Mouse (Mus musculus): ENCODE measurements around the gene Ankrd36. TPM values are rescaled to one million over a fixed set of nuclear protein-coding genes. Genes with fewer than 3 reads are reported as not detected.
"Not testable (repeated sequence)": the region's sequence is repeated elsewhere in the genome, so short reads cannot be mapped to it uniquely, and the experiment has no call there.

Ankrd36 gene
- total and polyA plus RNA-seq, 3 experiments: 0.12 TPM; not detected in 2

DNA sequence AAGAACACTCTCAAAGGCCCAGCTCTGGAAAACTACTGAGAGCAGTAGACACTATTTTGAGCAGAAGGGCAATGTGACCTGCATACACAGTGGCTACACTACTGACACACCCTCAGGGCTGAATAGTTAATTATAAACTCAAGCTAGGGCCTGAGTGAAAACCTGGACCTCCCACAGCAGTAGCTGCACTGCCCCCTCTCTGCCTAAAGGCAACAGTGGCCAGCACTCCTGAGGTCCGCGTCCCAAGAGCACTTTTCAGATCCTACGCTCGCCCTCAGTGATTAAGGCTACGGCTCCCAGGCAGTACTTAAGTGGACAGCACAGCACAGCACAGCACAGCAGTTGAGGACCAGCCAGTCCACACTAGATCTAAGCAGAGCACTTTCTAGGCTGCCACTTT is 36.4 kb upstream of the Ankrd36 start:
- Histone ChIP-seq H3K36me3 (ENCODE audit: control insufficient read depth, insufficient read depth, low read length) (peaks cover 30% of the 10 kb centered on the region), H3K4me1 (ENCODE audit: control insufficient read depth, insufficient read depth, low read length) (no peaks in the 10 kb centered on the region; the same call in 1 of the 2 replicates), H3K79me2 (replicated peaks; ENCODE audit: control insufficient read depth, insufficient read depth, low read length) (no peaks in the 10 kb centered on the region), H3K4me3 (no peak overlapping the region), H3K27ac (peak overlapping the region; percentile 80), H3K9ac (ENCODE audit: low read depth, low read length) (no peak overlapping the region), H3K27me3 (ENCODE audit: control insufficient read depth, insufficient read depth, low read length) (no peaks in the 10 kb centered on the region)
- no peak for DNase-seq
- WGBS: 75% methylated on average over 5 of the region's 5 CpGs
- TF ChIP-seq CTCF (IDR thresholded peaks at IDR 0.05): peak; percentile 60
- TF ChIP-seq EP300 (IDR thresholded peaks at IDR 0.05; ENCODE audit: insufficient read depth, low read depth, low read length): 0 out of 2 replicates have a peak, but pooled peaks have one; percentile 20
- no peak for TF ChIP-seq POLR2A (IDR thresholded peaks at IDR 0.05; ENCODE audit: insufficient read depth, low read depth, low read length)
- intact Hi-C loops (cut with DNase I): no loop called here

DNA sequence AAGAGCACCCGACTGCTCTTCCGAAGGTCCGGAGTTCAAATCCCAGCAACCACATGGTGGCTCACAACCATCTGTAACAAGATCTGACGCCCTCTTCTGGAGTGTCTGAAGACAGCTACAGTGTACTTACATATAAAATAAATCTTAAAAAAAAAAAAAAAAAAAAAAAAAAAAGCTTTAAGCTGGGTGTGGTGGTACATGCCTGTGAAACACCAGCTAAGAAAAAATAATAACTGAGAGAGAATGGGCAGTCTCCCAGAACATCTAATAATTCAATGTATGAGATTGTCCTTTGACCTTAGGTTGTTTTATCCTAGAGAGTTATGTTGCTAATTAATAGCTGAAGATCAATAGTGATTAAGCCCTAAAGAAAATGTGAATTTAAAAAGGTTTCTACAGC is 32.0 kb upstream of the Ankrd36 start:
- H3K4me3 ChIP-seq; H3K79me2 ChIP-seq (replicated peaks; ENCODE audit: control insufficient read depth, insufficient read depth, low read length); H3K4me1 ChIP-seq (ENCODE audit: control insufficient read depth, insufficient read depth, low read length); H3K9ac ChIP-seq (ENCODE audit: low read depth, low read length); H3K27ac ChIP-seq; intact Hi-C loops (cut with DNase I); H3K27me3 ChIP-seq (ENCODE audit: control insufficient read depth, insufficient read depth, low read length); DNase-seq: not testable (repeated sequence)
- peaks cover 32% of the 10 kb centered on the region for H3K36me3 ChIP-seq (ENCODE audit: control insufficient read depth, insufficient read depth, low read length)
- WGBS: 90% methylated on average over 4 of the region's 4 CpGs

DNA sequence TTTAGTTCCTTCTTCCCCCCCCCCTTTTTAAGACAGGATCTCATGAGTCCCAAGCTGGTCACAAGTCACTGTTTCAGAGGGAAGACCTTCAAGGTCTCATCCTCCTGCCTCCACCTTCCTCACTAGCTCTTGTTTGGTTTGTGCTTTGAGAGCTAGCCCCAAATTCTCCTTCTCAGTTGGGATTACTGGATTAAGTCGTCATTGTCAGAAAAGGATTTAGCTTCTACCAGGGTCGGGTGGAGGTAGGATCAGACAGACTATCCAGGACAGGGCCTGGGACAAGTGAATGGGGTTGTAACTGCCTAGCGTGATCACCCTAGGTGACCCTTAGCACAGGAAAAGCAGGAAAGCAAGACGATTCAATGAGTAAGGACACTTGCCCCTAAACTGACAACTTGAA is 29.2 kb upstream of the Ankrd36 start:
- H3K79me2 ChIP-seq (replicated peaks; ENCODE audit: control insufficient read depth, insufficient read depth, low read length): 0 out of 2 replicates have a peak, but pooled peaks cover 2% of the 10 kb centered on the region
- intact Hi-C loops (cut with DNase I): loop anchor here (2.0 to 10.0 kb wide), 2 partner anchors 20 to 344 kb away; partner anchors contain the start of gene Xbp1

DNA sequence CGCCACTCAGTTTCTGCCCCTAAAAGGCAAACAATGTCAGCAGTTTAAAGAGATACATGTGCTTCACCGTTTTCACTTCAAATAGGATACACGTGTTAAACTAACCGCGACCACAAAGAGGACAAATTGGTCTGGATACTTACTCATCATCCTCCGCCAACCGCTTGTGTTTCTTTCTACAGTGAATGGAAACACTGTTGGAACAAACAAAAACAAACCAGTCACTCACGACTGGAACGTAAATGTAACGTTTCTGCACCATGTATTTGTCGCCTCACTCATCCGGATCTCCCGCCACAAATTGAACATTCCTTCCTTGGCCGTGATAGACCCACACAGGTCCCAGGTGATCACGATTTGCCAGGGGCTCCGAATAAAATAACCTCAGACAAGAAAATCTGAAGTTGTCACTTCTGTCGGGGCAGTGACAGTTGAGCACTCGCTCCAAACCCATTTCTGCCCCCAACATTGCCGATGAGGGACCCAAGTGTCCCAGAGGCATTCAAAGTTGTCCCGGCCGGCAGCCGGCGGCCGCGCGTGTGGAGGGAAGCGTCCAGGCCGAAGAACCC is 28.2 kb upstream of the Ankrd36 start:
- no peak for DNase-seq
- Histone ChIP-seq H3K27me3 (ENCODE audit: control insufficient read depth, insufficient read depth, low read length) (no peaks in the 10 kb centered on the region), H3K9ac (ENCODE audit: low read depth, low read length) (peak overlapping the region; percentile 89), H3K27ac (peak overlapping the region; percentile 96), H3K4me3 (peak overlapping the region; percentile 81), H3K79me2 (replicated peaks; ENCODE audit: control insufficient read depth, insufficient read depth, low read length) (0 out of 2 replicates have a peak, but pooled peaks cover 2% of the 10 kb centered on the region), H3K4me1 (ENCODE audit: control insufficient read depth, insufficient read depth, low read length) (peaks cover 5% of the 10 kb centered on the region; the same call in 1 of the 2 replicates), H3K36me3 (ENCODE audit: control insufficient read depth, insufficient read depth, low read length) (peaks cover 21% of the 10 kb centered on the region)
- intact Hi-C loops (cut with DNase I): loop anchor here (2.0 to 10.0 kb wide), 2 partner anchors 21 to 343 kb away; partner anchors contain the start of gene Xbp1
- TF ChIP-seq CTCF (IDR thresholded peaks at IDR 0.05) (no peak), EP300 (IDR thresholded peaks at IDR 0.05; ENCODE audit: insufficient read depth, low read depth, low read length) (no peak), POLR2A (IDR thresholded peaks at IDR 0.05; ENCODE audit: insufficient read depth, low read depth, low read length) (no peak)
- WGBS: 1% methylated on average over 28 of the region's 28 CpGs

More for the DNA sequence above, 29.2 kb upstream of the Ankrd36 start:
- no peaks in the 10 kb centered on the region for H3K27me3 ChIP-seq (ENCODE audit: control insufficient read depth, insufficient read depth, low read length)
- no peak overlapping the region for H3K4me3 ChIP-seq
- no peak for DNase-seq
- H3K27ac ChIP-seq: no peak overlapping the region
- peaks cover 5% of the 10 kb centered on the region; the same call in 1 of the 2 replicates for H3K4me1 ChIP-seq (ENCODE audit: control insufficient read depth, insufficient read depth, low read length)
- no peak overlapping the region for H3K9ac ChIP-seq (ENCODE audit: low read depth, low read length)
- TF ChIP-seq CTCF (IDR thresholded peaks at IDR 0.05) (no peak), EP300 (IDR thresholded peaks at IDR 0.05; ENCODE audit: insufficient read depth, low read depth, low read length) (no peak), POLR2A (IDR thresholded peaks at IDR 0.05; ENCODE audit: insufficient read depth, low read depth, low read length) (no peak)
- H3K36me3 ChIP-seq (ENCODE audit: control insufficient read depth, insufficient read depth, low read length): peaks cover 21% of the 10 kb centered on the region
- 40% methylated on average over 4 of the region's 4 CpGs for WGBS

DNA sequence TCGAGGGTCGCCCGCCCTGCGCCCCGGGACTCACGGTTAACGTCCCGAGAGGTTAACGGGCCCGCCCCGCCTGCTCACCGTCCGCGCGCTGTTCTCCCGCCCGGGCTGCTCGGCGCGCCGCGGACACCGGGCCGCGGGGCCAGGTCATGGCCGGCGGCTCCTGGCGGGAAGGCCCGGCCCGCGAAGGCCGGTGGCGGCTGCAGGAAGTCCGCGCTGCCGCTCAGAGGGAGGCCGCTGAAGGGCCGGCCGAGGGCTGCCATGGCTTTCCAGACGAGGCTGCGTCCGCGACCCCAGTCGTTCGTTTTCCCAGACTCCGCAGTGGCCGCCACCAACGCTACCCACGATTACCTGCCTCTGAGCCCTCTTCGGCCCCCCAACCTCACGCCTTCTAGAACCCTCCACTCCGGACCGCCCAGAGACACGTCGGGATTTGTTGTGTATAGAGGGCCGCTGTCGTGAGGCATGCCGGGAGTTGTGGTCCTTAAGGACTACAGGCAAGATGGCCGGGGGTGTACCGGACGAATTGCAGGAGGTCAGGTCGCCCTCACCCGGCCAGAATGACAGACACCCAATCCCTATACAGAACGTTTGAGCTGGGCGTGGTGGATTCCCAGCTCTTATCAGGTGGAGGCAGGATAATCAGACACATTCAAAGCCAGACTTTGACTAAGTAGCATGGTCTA is 27.5 kb upstream of the Ankrd36 start, which contains the start of gene Ccdc117:
Gene Ccdc117, minus strand, starts transcription at position 389 of the 683 bp plus-strand sequence.
- WGBS: 1% methylated on average over 65 of the region's 65 CpGs
- Histone ChIP-seq H3K4me1 (ENCODE audit: control insufficient read depth, insufficient read depth, low read length) (peaks cover 5% of the 10 kb centered on the region; the same call in 1 of the 2 replicates), H3K4me3 (peak within 1 kb of the TSS; percentile 81), H3K79me2 (replicated peaks; ENCODE audit: control insufficient read depth, insufficient read depth, low read length) (0 out of 2 replicates have a peak, but pooled peaks cover 2% of the 10 kb centered on the region), H3K27me3 (ENCODE audit: control insufficient read depth, insufficient read depth, low read length) (no peaks in the 10 kb centered on the region), H3K36me3 (ENCODE audit: control insufficient read depth, insufficient read depth, low read length) (peaks cover 19% of the 10 kb centered on the region), H3K27ac (peak within 1 kb of the TSS; percentile 96), H3K9ac (ENCODE audit: low read depth, low read length) (peak within 1 kb of the TSS; percentile 89)
- intact Hi-C loops (cut with DNase I): loop anchor here (1.0 to 10.0 kb wide), 3 partner anchors 21 to 343 kb away; partner anchors contain the start of gene Xbp1
- TF ChIP-seq POLR2A (IDR thresholded peaks at IDR 0.05; ENCODE audit: insufficient read depth, low read depth, low read length) (peak; percentile 91), CTCF (IDR thresholded peaks at IDR 0.05) (peak; percentile 46), EP300 (IDR thresholded peaks at IDR 0.05; ENCODE audit: insufficient read depth, low read depth, low read length) (peak; percentile 78)
- peak; percentile 93 to 96 for DNase-seq

All from heart, adult 2 months (tissue).